Mouse (Mus musculus) embryo, embryonic 10 days (tissue): Measurements from ENCODE around the gene Tead1.

ENCODE experiments used
- DNase-seq: peaks from one replicate; pipeline ENCODE4 v3.0.0-alpha.2; 2015; ENCODE audit warnings: low spot score

The Tead1 gene

DNA sequence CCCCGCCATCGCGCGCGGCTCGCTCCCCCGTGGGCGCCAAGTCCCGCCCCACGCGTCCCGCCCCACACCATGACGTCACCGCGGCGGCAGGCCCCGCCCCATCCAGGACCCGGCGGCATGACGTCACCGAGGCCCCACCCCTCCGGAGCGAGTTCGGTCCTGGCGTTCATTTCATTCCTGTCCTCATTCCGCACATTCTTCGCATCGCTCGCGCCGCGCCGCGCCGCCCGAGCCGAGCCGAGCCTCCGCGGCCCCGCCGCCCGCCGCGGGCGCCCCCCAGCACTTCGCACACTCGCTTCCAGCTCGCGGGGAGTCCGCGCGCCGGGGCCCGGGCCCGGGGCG is at the start of gene Tead1:
Gene Tead1 (plus strand): TSS at position 148 of the 342 bp plus-strand sequence.
- DNase-seq, result peak; percentile 95

- no peak for DNase-seq
Measured at GRCm38 (mm10) chr7:112634505-112635213, 44.5 kb upstream of the Tead1 start.

DNA sequence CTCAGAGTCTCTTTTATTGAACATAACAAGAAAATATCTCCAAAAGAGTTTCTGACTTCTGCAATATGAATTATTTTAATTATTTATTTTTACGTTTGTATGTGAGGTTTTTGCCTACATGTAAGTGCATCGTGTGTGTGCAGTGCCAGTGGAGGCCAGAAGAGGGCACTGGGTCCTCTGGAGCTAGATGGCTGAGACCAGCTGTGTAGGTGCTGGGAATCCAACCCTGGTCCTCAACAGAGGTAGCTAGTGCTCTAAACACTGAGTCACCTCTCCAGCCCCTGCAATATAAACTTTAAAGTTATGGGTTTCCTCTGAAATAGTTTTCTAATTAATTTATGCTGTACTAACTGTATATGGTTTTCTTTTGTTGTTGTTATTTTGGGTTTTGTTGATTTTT is 43.2 kb upstream of the Tead1 start:
- DNase-seq, result no peak

- no peak for DNase-seq
Measured at GRCm38 (mm10) chr7:112643866-112644543, 35.1 kb upstream of the Tead1 start.

GRCm38 (mm10) chr7:112644701-112645100 is 34.4 kb upstream of the Tead1 start:
- no peak for DNase-seq

DNA sequence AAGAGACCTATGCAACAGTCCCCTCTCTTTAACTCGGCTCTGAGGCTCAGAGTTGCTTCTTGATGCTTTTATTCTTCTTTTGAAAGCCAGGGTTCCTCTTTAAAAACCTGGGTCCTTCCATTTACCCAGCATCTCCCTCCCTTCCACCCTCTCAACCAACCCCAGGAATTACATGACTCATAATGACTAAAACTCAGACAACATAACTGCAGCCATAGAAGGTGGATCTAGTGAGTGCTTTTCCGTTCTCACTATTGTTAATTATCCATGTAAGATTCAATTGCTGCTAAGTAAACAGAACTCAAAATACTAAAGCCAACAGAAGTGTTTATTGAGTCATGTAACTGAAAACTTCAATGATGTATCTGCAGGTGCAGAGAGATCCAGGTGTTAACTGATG is 33.4 kb upstream of the Tead1 start:
- DNase-seq, result no peak

GRCm38 (mm10) chr7:112647417-112647816 is 31.7 kb upstream of the Tead1 start:
- no peak for DNase-seq

DNA sequence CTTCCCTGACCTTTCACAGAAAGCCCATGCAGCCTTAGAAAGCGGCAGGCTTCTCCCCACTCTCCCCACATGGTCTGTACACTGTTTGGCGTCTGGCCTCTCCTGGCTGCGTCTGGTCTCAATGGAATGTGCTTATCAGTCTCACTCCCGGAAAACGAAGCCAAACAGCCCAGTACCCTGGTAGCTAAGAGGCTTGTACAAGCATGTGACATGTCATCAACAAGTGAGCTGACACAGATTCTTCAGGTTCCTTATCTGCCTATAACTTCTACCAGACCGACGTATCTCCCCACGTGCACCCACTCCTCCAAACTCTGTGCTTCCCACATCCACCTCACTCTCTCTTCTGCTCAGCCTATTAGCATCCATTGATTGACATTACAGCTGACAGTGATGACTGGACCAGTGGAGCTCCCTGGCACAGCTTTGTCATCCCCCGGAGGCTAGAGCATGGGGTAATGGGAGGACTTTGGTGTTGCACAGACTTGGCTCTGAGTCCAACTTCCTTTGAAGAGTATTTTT is 22.9 kb upstream of the Tead1 start:
- peak; percentile 65 for DNase-seq

DNA sequence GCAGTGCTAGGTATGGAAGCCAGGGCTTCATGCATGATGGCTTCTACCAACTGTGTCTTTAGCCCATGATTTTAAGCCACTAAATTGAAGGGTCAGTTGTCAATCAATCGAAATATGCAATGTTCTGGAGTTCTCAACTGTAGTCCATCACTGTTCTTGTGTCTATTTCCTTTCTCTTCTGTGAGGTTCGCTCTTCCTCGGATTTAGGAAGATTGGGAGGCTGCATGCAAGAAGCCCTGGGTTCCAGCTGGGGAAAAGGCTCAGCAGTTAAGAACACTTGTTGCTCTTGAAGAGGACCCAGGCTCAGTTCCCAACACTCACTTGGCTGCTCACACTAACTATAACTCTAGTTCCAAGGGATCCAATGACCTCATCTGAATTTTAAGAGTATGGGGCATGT is 20.2 kb upstream of the Tead1 start:
- no peak for DNase-seq

DNA sequence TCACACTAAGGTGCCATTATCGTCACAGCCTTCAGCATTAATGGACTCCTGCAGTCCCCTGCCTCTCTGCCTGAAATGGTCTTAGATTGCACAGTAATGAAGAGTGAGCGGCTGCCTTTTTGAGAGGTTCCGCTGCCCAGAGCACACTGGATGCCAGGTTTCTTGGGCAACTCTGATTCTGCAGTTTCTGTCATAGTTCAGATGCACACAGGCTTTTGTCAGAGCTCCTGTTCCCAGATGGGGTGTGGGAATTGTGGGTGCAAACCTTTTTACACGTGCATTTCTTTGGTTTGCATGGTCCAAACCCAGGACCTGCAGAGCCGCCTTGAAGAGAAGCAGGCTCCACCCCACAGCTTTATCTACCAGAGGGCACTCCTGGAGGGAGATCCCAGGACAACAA is 19.3 kb upstream of the Tead1 start:
- no peak for DNase-seq

GRCm38 (mm10) chr7:112660325-112660724 is 18.8 kb upstream of the Tead1 start:
- DNase-seq, result peak; percentile 58

GRCm38 (mm10) chr7:112662398-112663313 is 16.5 kb upstream of the Tead1 start:
- no peak for DNase-seq

DNA sequence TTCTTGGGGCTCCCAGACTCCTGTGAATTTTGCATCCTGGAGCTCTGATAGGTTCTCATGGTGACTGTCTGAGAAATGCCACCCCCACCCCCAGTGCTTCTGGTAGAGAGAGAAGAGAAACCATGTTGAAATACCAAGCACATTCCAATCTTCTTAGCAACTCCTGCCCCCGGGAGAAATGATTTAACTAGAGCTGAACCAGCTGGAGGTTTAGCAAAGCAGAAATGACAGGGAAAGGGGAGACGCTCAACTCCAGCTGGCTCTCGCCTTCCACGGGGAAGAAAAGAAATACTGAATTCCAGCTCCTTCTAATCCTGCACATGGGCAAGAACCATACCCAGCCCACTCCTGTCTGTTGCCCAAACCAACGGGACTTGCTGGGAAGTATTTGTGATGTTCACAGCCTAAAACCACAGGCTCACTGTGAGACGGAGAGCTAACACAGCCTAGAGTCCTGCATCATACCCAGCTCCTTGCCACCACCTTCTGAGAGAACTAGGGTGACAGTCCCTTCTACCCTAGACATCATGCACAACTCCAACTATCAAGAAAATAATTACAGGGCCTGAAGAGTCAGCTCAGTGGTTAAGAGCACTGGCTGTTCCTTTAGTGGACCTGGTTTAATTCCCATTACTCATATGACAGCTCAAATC is 15.7 kb upstream of the Tead1 start:
- DNase-seq, result peak; percentile 65

DNA sequence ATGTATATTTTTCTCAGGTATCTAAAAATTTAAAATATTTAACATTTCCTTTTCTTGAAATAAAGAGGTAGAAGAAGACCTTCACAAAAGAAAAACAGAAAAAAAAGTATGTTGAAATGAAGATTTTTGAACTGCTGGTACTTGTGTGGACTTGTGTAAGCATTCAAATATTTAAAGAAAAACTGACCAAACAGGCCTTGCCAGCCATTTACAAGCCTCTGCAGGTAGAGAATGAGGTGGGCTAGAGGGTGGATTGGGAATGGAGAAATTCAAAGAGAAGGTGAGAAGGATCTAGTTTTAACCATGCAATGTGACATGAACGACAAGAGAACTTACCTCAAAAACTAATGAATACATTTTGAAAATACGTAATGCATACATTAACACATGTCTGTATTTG is 9.1 kb upstream of the Tead1 start:
- DNase-seq, result no peak

GRCm38 (mm10) chr7:112678418-112679170 is 524 bp upstream of the Tead1 start:
- peak; percentile 76 for DNase-seq

GRCm38 (mm10) chr7:112679513-112680245 is 561 bp downstream of the Tead1 start:
- peak; percentile 80 for DNase-seq

DNA sequence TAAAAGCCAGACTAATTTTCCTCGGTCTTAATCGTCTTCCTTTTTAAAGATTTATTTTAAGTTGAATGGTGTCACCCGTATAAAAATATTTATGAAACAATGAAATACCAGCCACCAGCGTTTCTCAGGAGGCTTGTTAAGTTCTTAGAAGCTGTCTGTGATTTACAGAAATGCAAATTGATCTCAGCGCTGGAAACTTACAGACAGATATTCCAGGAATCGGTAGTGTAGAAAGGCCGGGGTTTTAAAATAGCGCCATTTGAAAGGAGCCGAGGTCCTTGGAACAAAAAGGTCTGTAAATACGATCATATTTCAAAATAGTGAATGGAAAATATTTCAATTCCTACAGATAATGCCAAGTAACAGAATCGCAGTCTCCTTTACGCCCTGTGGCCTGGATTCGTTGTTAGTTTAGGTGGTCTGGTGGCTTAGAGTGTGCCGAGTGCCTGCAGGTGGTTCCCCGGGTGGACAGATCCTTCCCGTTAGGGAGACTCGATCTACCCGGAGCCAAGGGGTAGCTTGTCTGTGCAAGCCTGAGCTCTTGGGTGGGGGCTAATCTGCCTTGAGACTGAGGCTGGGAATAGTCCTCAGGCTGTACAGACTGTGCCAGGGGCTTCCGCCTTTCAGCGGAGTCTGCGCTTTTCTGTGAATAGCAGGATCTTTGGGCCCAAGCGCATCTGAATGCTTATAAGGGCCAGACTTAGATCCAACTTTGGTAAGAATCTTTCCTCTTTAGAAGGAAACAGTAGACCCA is 1.6 kb downstream of the Tead1 start:
- DNase-seq, result peak; percentile 72

- peak; percentile 63 for DNase-seq
Measured at GRCm38 (mm10) chr7:112684626-112685561, 5.8 kb downstream of the Tead1 start.

DNA sequence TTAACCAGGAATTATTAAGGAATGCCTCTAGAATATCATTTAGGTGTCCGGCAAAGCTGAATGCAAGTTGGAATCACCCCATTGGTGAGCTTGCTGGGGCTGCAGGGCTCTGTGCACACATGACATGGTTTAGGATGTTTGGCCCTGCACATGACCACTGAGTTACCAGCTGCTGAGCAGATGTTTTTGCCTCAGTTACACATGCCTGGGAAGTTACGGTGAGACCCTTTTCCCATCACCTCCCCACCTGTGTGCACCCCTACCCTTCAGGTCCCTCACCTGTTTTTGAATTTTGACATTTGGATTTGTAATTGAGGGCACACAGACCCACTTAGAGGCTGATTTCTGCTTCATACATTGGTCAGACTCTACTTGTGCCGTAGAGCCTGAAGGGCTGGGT is 6.9 kb downstream of the Tead1 start:
- DNase-seq, result peak; percentile 41
